Mouse (Mus musculus) limb, embryonic 13.5 days (tissue): ENCODE data around the gene Aqp7. TPM values are rescaled to one million over a fixed set of nuclear protein-coding genes. Genes with fewer than 3 reads are reported as not detected.
A peak's percentile ranks its signal among the peaks of the same experiment; 100 is the strongest.

Source experiments
- ATAC-seq: fragments of 200-750 bp; cut with Nextera tagmentation; 2 replicates; pipeline ENCODE4 v1.8.0; 2017; ENCODE audit warnings: low read depth, moderate number of reproducible peaks, moderate TSS enrichment; ENCODE audit not compliant: low FRiP score
- H3K27ac ChIP-seq: fragments of 300-500 bp; sonication (generic); 2 replicates; pipeline ENCODE4 v1.5.1; 2015; ENCODE audit warnings: inconsistent platforms, mild to moderate bottlenecking, moderate library complexity
- H3K27me3 ChIP-seq: fragments of 300-500 bp; sonication (generic); 2 replicates; pipeline ENCODE4 v1.6.1; 2015; ENCODE audit warnings: mild to moderate bottlenecking, inconsistent platforms
- H3K36me3 ChIP-seq: fragments of 300-500 bp; sonication (generic); 2 replicates; pipeline ENCODE4 v1.6.1; 2015; ENCODE audit warnings: inconsistent platforms, mild to moderate bottlenecking, moderate library complexity
- H3K4me1 ChIP-seq: fragments of 300-500 bp; sonication (generic); 2 replicates; pipeline ENCODE4 v1.6.1; 2015; ENCODE audit warnings: inconsistent platforms
- H3K4me2 ChIP-seq: fragments of 300-500 bp; sonication (generic); replicated peaks from 2 replicates; pipeline ENCODE4 v1.6.1; 2015; ENCODE audit warnings: inconsistent platforms, mild to moderate bottlenecking, moderate library complexity
- H3K4me3 ChIP-seq: fragments of 300-500 bp; sonication (generic); 2 replicates; pipeline ENCODE4 v1.5.1; 2015; ENCODE audit warnings: moderate library complexity, mild to moderate bottlenecking, inconsistent platforms
- H3K9ac ChIP-seq: fragments of 300-500 bp; sonication (generic); 2 replicates; pipeline ENCODE4 v1.6.1; 2015; ENCODE audit warnings: mild to moderate bottlenecking, inconsistent platforms
- H3K9me3 ChIP-seq: fragments of 300-500 bp; sonication (generic); 2 replicates; pipeline ENCODE4 v1.6.1; 2016; ENCODE audit warnings: inconsistent platforms
- WGBS: fragments of 180-500 bp; shearing (Covaris S2); methylation state at CpG from one replicate; pipeline ENCODE4 v1.1.7; 2015; 5-methylcytosine and 5-hydroxymethylcytosine counted together
- polyA plus RNA-seq: library from polyadenylated mRNA; unstranded; fragments of >200 nt; fragmentation: Nextera tagmentation; extraction: Ambion mirVana; gene quantifications from 2 replicates; pipeline ENCODE4 v1.2.1, GENCODE M21; 2015

Aqp7 gene
- polyA plus RNA-seq, result 0.06 and 0.15 TPM in 2 replicates

DNA sequence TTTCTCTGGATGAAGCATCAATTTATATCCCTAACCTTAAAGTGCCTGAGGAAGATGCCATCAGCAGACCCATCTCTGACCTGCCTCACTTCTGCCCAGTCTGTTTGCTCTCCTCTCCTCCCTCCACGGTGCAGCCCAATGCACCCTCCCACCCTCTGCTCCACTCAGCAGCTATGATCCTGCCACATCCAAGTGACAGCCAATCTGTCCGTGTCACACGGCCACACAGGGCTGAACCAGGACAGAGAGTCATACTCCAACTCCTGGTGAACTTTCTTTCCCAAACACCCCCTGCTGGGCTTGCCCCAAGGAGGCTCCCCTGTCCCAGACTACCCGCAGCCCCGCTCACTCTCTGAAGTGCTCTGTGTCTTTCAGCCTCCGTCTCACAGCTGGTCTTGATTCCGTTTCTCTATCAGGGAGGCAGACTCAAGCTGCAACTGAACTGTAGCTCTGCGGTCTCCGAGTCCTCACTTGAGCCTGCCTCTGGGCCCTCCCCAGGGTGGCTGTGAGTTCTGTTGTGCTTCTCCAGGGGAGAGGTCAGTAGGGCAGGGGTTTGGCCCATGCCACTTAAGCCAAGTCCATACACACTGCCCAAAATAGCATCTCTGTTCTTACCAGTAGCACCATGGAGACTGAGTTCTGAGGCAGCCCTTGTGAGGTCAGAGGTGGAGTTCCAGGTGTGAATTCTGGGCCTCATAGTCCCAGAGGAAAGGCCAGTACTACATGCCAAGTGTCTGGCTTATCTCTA lies at the start of gene Aqp7:
Gene Aqp7, minus strand, starts transcription at position 616 of the 748 bp plus-strand sequence.
- 27% methylated on average over 9 of the region's 9 CpGs for WGBS
- Histone ChIP-seq H3K4me1 (peaks cover 6% of the 10 kb centered on the region), H3K4me2 (no peak within 1 kb of the TSS), H3K27me3 (no peaks in the 10 kb centered on the region), H3K9me3 (no peaks in the 10 kb centered on the region), H3K27ac (no peak within 1 kb of the TSS), H3K4me3 (no peak within 1 kb of the TSS), H3K9ac (no peak within 1 kb of the TSS), H3K36me3 (no peaks in the 10 kb centered on the region)
- ATAC-seq, result no peak

DNA sequence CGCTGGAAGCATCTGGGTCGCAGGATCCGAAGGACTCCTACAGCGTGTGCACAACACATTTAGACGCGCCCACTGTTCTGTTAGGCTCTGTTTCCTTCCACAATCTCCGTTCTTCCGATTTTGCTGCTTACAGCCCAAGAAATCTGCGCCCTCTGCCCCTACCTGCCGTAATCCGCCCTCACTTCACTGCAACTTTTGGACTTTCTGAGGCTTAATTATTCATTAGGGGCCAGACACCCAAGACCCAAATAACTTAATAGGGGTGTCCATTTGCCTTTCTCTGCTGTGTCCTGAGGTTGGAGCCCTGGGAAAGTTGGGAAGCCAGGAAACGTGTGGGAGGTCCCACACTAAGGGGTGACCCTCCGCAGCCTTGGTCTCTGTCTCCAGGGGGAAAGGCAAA lies 49.4 kb upstream of the Aqp7 start:
- ATAC-seq, result no peak
- H3K4me1 ChIP-seq, result peaks cover 25% of the 10 kb centered on the region
- no peaks in the 10 kb centered on the region for H3K9me3 ChIP-seq
- peaks cover 42% of the 10 kb centered on the region for H3K27me3 ChIP-seq
- H3K36me3 ChIP-seq, result no peaks in the 10 kb centered on the region
- no peak overlapping the region for H3K27ac ChIP-seq
- H3K9ac ChIP-seq, result peak overlapping the region; percentile 52; the same call in 1 of the 2 replicates
- H3K4me2 ChIP-seq, result peak overlapping the region; percentile 84
- peak overlapping the region; percentile 46 for H3K4me3 ChIP-seq
- WGBS, result 42% methylated on average over 13 of the region's 13 CpGs

DNA sequence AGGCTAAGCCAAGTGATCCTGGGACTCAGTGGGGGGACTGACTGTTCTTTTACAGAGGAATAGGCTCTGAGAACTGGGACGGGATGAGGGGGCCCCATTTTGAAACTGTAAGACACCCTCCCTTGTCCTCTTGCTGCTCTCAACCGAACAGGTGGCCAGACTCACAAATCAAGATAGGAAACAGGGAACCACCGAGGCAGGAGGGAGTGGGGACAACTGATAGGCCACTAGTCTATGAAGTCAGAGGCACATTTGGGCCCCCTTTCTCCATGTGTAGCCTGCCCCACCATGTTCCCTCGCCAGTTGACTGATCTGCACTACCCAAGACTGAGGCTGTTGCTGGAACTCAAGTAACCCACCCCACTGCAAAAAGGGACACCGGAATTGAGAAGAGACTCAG lies 48.9 kb upstream of the Aqp7 start:
- H3K9me3 ChIP-seq, result no peaks in the 10 kb centered on the region
- no peaks in the 10 kb centered on the region for H3K36me3 ChIP-seq
- H3K9ac ChIP-seq, result no peak overlapping the region
- H3K27me3 ChIP-seq, result peaks cover 42% of the 10 kb centered on the region
- 67% methylated on average over 5 of the region's 5 CpGs for WGBS
- peaks cover 30% of the 10 kb centered on the region for H3K4me1 ChIP-seq
- ATAC-seq, result no peak
- H3K4me2 ChIP-seq, result 0 out of 2 replicates have a peak overlapping the region, but pooled peaks have one; percentile 9
- H3K4me3 ChIP-seq, result no peak overlapping the region
- no peak overlapping the region for H3K27ac ChIP-seq

DNA sequence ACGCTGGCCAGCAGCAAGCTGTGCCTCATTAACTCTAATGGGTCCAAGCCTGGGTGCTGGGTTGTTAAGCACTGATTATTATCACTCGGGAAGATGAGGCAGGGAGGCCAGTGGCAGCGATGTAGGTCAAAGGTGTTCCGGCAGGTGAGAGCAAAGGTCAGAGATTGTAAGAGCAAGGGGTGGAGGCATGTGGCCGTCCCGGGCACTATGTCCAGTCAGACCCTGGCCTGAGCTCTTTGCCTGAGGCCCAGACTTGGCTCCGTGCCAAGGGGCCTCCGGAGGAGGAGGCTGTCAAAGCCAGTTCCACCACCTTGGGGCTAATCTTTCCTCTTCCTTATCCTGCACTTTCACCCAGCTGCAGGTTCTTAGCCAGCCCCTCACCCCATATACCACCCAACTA lies 48.2 kb upstream of the Aqp7 start:
- no peak overlapping the region for H3K27ac ChIP-seq
- no peaks in the 10 kb centered on the region for H3K36me3 ChIP-seq
- 0 out of 2 replicates have a peak overlapping the region, but pooled peaks have one; percentile 9 for H3K4me2 ChIP-seq
- no peak overlapping the region for H3K9ac ChIP-seq
- 40% methylated on average over 8 of the region's 8 CpGs for WGBS
- H3K9me3 ChIP-seq, result no peaks in the 10 kb centered on the region
- peaks cover 36% of the 10 kb centered on the region for H3K4me1 ChIP-seq
- H3K27me3 ChIP-seq, result peaks cover 42% of the 10 kb centered on the region
- no peak overlapping the region for H3K4me3 ChIP-seq
- ATAC-seq, result no peak

DNA sequence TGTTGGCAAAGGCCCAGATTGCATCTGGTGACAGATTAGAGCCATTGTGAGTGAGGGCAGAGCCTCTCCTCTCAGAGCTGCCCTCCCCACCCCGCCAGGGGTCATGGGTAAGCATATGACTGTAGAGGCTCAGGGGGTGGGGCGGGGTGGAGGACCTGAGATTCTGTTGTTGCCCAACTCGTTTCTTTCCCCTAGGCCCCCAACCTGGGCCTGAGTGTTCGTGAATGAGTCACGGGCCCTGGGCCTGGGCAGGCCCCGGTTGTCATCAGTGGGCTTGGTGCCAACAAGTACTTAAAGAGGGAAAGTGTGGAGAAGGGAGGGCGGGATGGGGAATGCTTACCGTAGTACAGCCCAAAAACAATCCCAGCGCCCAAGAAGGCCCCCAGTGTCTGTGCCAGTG lies 46.4 kb upstream of the Aqp7 start:
- Histone ChIP-seq H3K4me3 (no peak overlapping the region), H3K36me3 (no peaks in the 10 kb centered on the region), H3K9me3 (no peaks in the 10 kb centered on the region), H3K27ac (no peak overlapping the region), H3K4me2 (no peak overlapping the region), H3K4me1 (peaks cover 51% of the 10 kb centered on the region), H3K9ac (no peak overlapping the region), H3K27me3 (peaks cover 34% of the 10 kb centered on the region)
- 72% methylated on average over 9 of the region's 9 CpGs for WGBS
- no peak for ATAC-seq

DNA sequence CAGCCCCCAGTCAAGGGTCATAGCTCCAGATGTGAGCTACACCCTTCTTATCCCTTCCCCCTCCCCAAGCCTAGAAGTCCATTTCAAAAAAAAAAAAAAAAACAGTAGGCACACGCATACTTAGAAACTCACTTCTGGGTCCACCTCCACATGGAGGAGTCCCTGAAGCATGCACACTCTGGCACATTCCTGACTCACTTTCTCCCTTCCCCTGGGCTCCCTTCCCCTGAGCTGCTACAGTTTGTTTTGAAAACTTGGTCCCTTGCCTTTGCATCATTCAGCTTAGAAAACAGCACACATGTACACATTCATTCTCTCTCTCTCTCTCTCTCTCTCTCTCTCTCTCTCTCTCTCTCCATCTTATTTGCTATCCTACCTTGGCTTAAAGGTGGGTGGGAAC lies 45.0 kb upstream of the Aqp7 start:
- Histone ChIP-seq H3K4me2 (no peak overlapping the region), H3K27me3 (peaks cover 22% of the 10 kb centered on the region), H3K4me3 (no peak overlapping the region), H3K9me3 (no peaks in the 10 kb centered on the region), H3K4me1 (peaks cover 42% of the 10 kb centered on the region), H3K9ac (no peak overlapping the region), H3K36me3 (no peaks in the 10 kb centered on the region), H3K27ac (no peak overlapping the region)
- ATAC-seq, result no peak
- 33% methylated on average over 1 of the region's 1 CpGs for WGBS

DNA sequence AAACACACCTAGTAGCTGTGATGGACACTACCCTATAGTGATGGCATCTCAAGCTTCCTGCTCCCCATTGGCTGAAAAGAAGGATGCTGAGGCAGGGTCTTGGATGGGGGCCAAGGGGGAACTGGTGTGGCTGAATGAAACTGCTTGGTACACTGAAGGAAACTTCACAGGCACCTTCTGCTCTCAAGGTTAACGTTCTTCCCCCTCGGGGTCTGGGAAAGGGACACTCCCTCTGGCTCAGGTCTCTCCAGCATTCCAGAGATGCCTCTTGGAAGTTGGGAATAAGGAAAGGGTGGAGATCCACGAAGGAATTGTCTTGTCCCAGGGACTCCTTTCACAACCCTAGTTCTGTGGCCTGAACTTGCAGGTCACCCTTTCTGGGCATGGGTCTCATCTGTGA lies 43.5 kb upstream of the Aqp7 start:
- Histone ChIP-seq H3K4me2 (no peak overlapping the region), H3K4me1 (peaks cover 35% of the 10 kb centered on the region), H3K4me3 (no peak overlapping the region), H3K27ac (no peak overlapping the region), H3K9me3 (no peaks in the 10 kb centered on the region), H3K27me3 (peaks cover 6% of the 10 kb centered on the region), H3K9ac (no peak overlapping the region), H3K36me3 (no peaks in the 10 kb centered on the region)
- 38% methylated on average over 3 of the region's 3 CpGs for WGBS
- ATAC-seq, result no peak

DNA sequence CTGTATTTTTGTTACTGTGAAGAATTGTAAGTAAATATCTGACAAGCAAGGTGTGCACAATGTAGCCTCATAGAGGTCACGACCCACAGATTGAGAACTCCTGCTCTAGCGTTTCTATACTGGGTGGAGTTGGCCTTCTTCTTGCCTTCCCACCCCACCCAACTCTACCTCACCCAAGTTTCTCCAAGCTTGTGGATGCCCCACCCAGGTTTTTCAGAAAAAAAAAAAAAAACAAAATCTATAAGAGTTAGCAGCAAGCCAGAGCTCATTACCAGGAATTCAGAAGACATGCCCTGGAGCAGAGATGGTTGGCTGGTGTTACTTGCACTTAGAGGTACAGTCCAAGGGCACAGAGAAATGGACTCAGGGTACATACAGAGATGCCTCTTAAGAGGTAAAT lies 41.8 kb upstream of the Aqp7 start:
- Histone ChIP-seq H3K9ac (no peak overlapping the region), H3K27ac (peak overlapping the region; percentile 28; the same call in 1 of the 2 replicates), H3K4me1 (peaks cover 27% of the 10 kb centered on the region), H3K9me3 (no peaks in the 10 kb centered on the region), H3K27me3 (no peaks in the 10 kb centered on the region), H3K4me3 (no peak overlapping the region), H3K36me3 (no peaks in the 10 kb centered on the region), H3K4me2 (no peak overlapping the region)
- 76% methylated on average over 2 of the region's 2 CpGs for WGBS
- no peak for ATAC-seq

DNA sequence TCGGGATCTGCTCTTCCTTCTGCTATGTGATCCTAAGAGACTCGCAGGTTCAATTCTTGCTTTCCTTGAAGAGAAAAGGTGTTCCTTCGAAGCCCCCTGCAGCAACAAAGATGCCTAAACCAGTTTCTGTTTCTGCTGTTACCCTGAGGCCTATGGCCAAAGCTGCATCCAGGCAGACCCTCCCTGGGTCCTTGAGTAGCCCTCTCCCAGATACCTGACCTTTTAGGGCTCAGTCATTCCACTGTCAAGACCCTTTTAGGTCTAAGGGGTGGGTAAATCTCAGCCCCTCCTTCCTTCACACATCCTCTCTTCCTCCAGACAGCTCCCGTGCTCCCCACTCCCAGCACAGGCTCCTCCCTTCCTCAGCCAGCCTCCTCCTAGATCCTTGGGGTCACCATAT lies 41.2 kb upstream of the Aqp7 start:
- H3K9ac ChIP-seq, result no peak overlapping the region
- no peak overlapping the region for H3K4me2 ChIP-seq
- H3K4me1 ChIP-seq, result peaks cover 26% of the 10 kb centered on the region
- no peak overlapping the region for H3K27ac ChIP-seq
- no peaks in the 10 kb centered on the region for H3K27me3 ChIP-seq
- H3K36me3 ChIP-seq, result no peaks in the 10 kb centered on the region
- no peaks in the 10 kb centered on the region for H3K9me3 ChIP-seq
- ATAC-seq, result no peak
- H3K4me3 ChIP-seq, result no peak overlapping the region
- whole genome bisulfite sequencing, result 83% methylated on average over 4 of the region's 4 CpGs

DNA sequence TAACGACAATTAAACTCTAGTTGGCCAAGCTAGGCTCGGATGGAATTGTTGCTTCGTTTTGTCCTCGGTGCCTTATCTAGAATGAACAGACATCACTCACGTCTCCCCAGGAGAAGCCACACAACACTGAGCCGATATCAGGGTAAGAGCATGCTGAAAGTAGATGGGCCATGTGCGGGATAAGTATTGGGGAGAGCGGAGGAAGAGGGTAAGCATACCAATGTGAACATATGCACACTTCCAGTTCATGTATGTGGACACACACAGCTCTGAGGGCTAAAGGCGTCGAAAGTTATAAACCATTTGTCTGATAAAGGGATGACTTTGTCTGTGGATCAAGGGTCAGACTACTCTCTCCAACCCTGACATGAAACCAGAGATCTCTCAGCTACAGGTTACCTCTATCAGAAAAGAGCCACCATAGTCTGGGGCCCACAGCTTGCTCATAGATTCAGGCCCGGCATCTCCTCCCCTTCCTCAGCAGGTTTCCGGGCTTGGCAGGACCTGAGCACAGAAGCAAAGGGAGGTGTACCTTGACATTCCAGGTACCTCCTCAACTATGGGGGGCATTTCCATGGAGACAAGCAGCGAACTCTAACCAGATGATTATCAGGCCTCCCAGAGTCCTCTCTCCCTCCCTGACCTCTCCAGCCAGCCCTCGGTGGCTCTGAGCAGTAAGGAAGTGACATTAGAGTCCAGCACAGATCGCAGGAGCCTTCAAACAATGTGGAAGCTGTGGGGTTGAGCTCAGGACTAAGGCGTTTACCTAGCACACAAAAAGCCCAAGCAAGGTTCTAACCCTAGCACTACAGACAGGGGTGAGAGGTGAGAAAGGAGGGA lies 39.7 kb upstream of the Aqp7 start:
- Histone ChIP-seq H3K27me3 (no peaks in the 10 kb centered on the region), H3K36me3 (no peaks in the 10 kb centered on the region), H3K4me3 (no peak overlapping the region), H3K27ac (no peak overlapping the region), H3K9ac (no peak overlapping the region), H3K9me3 (no peaks in the 10 kb centered on the region), H3K4me2 (no peak overlapping the region), H3K4me1 (peaks cover 26% of the 10 kb centered on the region)
- no peak for ATAC-seq
- 84% methylated on average over 16 of the region's 16 CpGs for WGBS

DNA sequence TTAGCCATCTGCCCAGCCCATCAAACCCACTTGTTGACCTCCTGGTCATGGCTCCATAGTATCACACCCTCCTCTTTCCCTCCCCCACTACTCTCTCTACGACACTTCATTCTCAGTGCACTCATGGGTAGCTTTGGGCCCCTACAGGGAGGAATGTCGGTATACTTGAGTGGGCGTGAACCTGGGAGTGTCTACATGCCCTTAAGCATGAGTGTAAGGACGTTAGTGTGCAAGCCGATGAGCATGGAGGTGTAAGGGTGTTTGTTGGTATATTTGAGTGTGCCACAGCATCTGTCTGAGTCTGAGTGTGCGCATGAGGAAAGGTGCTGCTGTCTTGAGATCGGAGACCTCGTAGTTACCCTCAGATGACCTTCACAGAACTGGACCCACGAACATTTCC lies 39.0 kb upstream of the Aqp7 start:
- Histone ChIP-seq H3K9ac (no peak overlapping the region), H3K4me1 (peaks cover 22% of the 10 kb centered on the region), H3K4me3 (no peak overlapping the region), H3K9me3 (no peaks in the 10 kb centered on the region), H3K4me2 (no peak overlapping the region), H3K27ac (no peak overlapping the region), H3K27me3 (no peaks in the 10 kb centered on the region), H3K36me3 (no peaks in the 10 kb centered on the region)
- no peak for ATAC-seq
- 81% methylated on average over 9 of the region's 9 CpGs for WGBS

DNA sequence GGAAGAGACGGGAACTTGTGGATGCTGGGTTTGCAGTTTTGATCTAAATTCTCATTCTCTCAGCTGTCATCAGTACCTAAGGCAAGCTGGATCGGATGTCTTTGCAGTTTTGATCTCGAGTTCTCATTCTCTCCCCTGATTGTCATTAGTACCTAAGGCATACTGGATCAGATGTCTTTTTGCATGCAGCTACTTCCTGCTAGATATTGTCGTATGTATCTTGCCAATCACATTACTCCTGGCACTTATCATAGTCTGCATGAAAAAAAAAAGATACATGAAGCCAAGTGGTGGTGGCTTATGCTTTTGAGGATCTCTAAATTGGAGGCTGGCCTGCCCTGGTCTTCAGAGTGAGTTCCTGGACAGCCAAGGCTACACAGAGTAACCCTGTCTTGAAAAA lies 36.9 kb upstream of the Aqp7 start:
- Histone ChIP-seq H3K4me1 (0 out of 2 replicates have a peak, but pooled peaks cover 3% of the 10 kb centered on the region), H3K27me3 (no peaks in the 10 kb centered on the region), H3K36me3 (no peaks in the 10 kb centered on the region), H3K4me3 (no peak overlapping the region), H3K4me2 (no peak overlapping the region), H3K9ac (no peak overlapping the region), H3K27ac (no peak overlapping the region), H3K9me3 (peaks cover 4% of the 10 kb centered on the region; the same call in 1 of the 2 replicates)
- no peak for ATAC-seq
- whole genome bisulfite sequencing, result 80% methylated on average over 4 of the region's 4 CpGs
